Mouse (Mus musculus): ENCODE measurements at regions not wholly inside any gene's neighbourhood (a gene's known extent, or its start where the extent isn't known, plus 50 kb on each side); places are given as distances from the start of the nearest gene placed in this dataset.

DNA sequence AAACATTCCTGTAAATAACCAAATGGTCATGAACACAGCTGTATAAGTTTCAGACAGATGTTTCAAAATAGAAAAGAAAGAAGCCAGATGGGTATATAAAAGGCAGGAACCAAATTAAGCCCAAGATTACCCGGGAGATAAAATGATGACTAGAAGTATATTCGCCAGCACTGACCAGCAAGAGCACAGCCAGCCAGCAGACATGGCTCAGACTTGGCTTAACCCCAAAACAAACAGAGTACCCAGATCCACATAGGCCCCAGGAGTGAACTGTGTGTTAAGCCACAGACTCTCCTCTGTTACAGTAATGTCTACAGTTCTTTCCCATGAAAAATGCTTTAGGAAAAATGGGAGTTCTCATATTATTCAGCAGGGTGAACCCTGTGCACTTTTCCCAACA lies 123.2 kb downstream of the Atp6ap1l start:
- Histone ChIP-seq H3K27me3 (ENCODE audit: control insufficient read depth, insufficient read depth, low read length) (no peaks in the 10 kb centered on the region), H3K9me3 (replicated peaks; ENCODE audit: control insufficient read depth, low read length) (no peaks in the 10 kb centered on the region), H3K4me1 (ENCODE audit: control insufficient read depth, insufficient read depth) (no peaks in the 10 kb centered on the region), H3K4me3 (ENCODE audit: low read depth, low read length) (no peak overlapping the region), H3K9ac (replicated peaks; ENCODE audit: low read depth, low read length) (no peak overlapping the region), H3K27ac (ENCODE audit: low read depth) (no peak overlapping the region), H3K4me2 (ENCODE audit: low read depth, low read length) (no peak overlapping the region), H3K36me3 (replicated peaks; ENCODE audit: control insufficient read depth, insufficient read depth, low read length) (no peaks in the 10 kb centered on the region)
- no peak for DNase-seq (ENCODE audit: low spot score)
- no peak for TF ChIP-seq CTCF (IDR thresholded peaks at IDR 0.05; ENCODE audit: low read depth)
- no peak for TF ChIP-seq EP300 (IDR thresholded peaks at IDR 0.05; ENCODE audit: low read depth)
- no peak for ATAC-seq (ENCODE audit: insufficient read depth, low read depth)
- WGBS: 47% methylated on average over 2 of the region's 2 CpGs

DNA sequence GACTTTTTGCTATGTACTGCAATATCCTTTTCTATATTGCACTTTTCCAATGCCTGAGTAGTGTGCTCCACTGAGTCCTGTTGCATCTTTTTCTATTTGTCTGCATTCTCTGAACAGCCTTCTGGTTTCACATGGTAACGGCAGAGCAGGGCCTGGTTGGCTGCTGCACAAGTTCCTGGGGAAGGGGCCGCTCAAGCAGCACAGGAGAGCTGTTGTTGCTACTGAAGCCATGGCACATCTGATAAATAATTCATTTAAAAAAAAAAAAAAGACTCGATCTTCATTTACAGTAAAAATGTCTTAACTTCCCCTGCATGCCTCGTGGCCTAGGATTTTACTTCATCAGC lies 127.2 kb downstream of the Atp6ap1l start:
- H3K27ac ChIP-seq (ENCODE audit: low read depth): no peak overlapping the region
- H3K4me3 ChIP-seq (ENCODE audit: low read depth, low read length): no peak overlapping the region
- no peak overlapping the region for H3K9ac ChIP-seq (replicated peaks; ENCODE audit: low read depth, low read length)
- TF ChIP-seq CTCF (IDR thresholded peaks at IDR 0.05; ENCODE audit: low read depth) (no peak), EP300 (IDR thresholded peaks at IDR 0.05; ENCODE audit: low read depth) (no peak)
- H3K36me3 ChIP-seq (replicated peaks; ENCODE audit: control insufficient read depth, insufficient read depth, low read length): no peaks in the 10 kb centered on the region
- no peaks in the 10 kb centered on the region for H3K4me1 ChIP-seq (ENCODE audit: control insufficient read depth, insufficient read depth)
- H3K9me3 ChIP-seq (replicated peaks; ENCODE audit: control insufficient read depth, low read length): no peaks in the 10 kb centered on the region
- H3K4me2 ChIP-seq (ENCODE audit: low read depth, low read length): no peak overlapping the region
- H3K27me3 ChIP-seq (ENCODE audit: control insufficient read depth, insufficient read depth, low read length): no peaks in the 10 kb centered on the region
- ATAC-seq (ENCODE audit: insufficient read depth, low read depth) (no peak), DNase-seq (ENCODE audit: low spot score) (no peak)
- WGBS: 78% methylated on average over 4 of the region's 4 CpGs

DNA sequence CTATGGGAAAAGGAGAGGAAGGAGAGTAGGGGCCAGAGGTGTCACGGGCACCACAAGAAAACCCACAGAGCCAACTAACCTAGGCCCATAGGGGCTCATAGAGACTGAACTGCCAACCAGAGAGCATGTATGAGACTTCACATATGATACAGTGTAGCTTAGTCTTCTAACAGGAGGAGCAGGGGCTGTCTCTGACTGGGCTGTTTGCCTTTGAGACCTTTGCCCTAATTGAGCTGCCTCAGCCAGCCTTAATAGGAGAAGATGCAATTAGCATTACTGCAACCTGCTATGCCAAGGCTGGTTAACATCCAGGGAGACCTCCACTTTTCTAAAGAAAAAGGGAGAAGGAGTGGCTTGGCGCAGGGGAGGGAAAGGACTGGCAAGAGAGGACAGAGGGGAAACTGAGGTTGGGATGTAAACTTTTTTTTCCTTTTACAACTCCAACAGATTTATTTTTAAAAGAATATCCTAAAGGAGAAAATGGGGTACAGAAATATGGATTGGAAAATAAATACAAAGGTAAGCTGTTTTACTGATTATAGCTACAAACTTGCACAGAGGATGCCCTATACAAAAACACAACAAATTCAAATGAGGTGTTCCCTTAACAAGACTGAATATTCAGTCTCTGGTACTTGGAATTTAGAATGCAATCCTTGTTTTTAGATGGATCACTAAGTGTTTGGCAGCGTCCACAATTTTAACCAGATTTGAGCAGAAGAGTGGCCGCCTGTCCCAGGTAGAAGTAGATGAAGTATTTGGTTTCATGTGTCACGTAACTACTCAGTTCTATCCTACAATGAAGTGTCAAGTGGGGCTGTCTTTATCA lies 127.8 kb downstream of the Atp6ap1l start:
- Histone ChIP-seq H3K27ac (ENCODE audit: low read depth) (no peak overlapping the region), H3K9ac (replicated peaks; ENCODE audit: low read depth, low read length) (no peak overlapping the region), H3K9me3 (replicated peaks; ENCODE audit: control insufficient read depth, low read length) (no peaks in the 10 kb centered on the region), H3K4me3 (ENCODE audit: low read depth, low read length) (no peak overlapping the region), H3K4me2 (ENCODE audit: low read depth, low read length) (no peak overlapping the region), H3K4me1 (ENCODE audit: control insufficient read depth, insufficient read depth) (no peaks in the 10 kb centered on the region), H3K27me3 (ENCODE audit: control insufficient read depth, insufficient read depth, low read length) (no peaks in the 10 kb centered on the region), H3K36me3 (replicated peaks; ENCODE audit: control insufficient read depth, insufficient read depth, low read length) (no peaks in the 10 kb centered on the region)
- ATAC-seq (ENCODE audit: insufficient read depth, low read depth) (no peak), DNase-seq (ENCODE audit: low spot score) (no peak)
- WGBS: 88% methylated on average over 5 of the region's 5 CpGs
- TF ChIP-seq EP300 (IDR thresholded peaks at IDR 0.05; ENCODE audit: low read depth): no peak
- TF ChIP-seq CTCF (IDR thresholded peaks at IDR 0.05; ENCODE audit: low read depth): no peak

DNA sequence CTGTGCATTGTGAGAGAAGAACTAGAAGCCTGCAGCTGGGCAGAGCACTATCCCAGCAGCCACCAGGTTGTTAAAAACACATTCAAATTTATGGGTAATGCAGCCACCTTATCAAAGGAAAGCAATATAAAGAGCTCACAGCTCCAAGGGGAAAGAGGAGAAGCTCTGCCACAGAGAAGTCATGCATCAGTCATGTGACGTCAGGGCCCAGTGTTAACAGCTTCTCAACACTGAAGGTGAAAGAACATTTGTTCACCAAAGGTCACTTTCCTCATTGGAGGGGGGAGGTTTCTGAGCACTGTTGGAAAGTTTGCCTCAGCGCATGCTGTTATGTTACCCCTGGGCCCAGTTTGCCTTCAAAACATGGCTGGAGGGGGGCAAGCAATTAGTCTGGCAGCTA lies 143.0 kb downstream of the Atp6ap1l start:
- Histone ChIP-seq H3K36me3 (replicated peaks; ENCODE audit: control insufficient read depth, insufficient read depth, low read length) (no peaks in the 10 kb centered on the region), H3K27ac (ENCODE audit: low read depth) (no peak overlapping the region), H3K4me1 (ENCODE audit: control insufficient read depth, insufficient read depth) (no peaks in the 10 kb centered on the region), H3K9ac (replicated peaks; ENCODE audit: low read depth, low read length) (no peak overlapping the region), H3K4me3 (ENCODE audit: low read depth, low read length) (no peak overlapping the region), H3K4me2 (ENCODE audit: low read depth, low read length) (no peak overlapping the region), H3K27me3 (ENCODE audit: control insufficient read depth, insufficient read depth, low read length) (no peaks in the 10 kb centered on the region), H3K9me3 (replicated peaks; ENCODE audit: control insufficient read depth, low read length) (no peaks in the 10 kb centered on the region)
- 70% methylated on average over 2 of the region's 2 CpGs for WGBS
- ATAC-seq (ENCODE audit: insufficient read depth, low read depth) (no peak), DNase-seq (ENCODE audit: low spot score) (no peak)
- TF ChIP-seq CTCF (IDR thresholded peaks at IDR 0.05; ENCODE audit: low read depth) (no peak), EP300 (IDR thresholded peaks at IDR 0.05; ENCODE audit: low read depth) (no peak)

DNA sequence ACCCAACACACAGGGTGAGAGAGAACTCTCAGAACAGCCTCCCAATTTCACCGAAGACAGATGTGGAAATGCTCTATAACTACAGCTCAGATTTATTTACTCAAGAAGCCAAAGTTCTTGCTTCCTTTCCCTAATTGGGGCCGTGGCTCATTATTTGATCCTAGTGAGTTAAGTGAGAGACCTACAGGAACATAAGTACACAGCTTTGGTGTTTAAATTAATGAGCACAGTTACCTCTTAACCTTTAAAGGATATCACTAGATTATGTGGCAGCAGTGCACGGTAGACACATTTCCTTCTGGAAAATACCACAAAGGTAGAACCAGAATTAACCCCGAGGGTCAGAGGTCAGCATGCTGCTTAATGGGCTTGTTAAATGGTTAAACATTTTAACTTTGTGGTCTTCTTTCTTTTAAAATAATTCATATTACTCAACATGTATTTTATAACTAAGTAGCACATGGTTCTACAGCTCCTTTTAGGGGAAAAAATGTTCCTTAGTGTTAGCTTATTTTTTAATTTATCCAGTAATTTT lies 144.6 kb downstream of the Atp6ap1l start:
- Histone ChIP-seq H3K4me1 (ENCODE audit: control insufficient read depth, insufficient read depth) (no peaks in the 10 kb centered on the region), H3K27ac (ENCODE audit: low read depth) (no peak overlapping the region), H3K9ac (replicated peaks; ENCODE audit: low read depth, low read length) (no peak overlapping the region), H3K4me2 (ENCODE audit: low read depth, low read length) (no peak overlapping the region), H3K36me3 (replicated peaks; ENCODE audit: control insufficient read depth, insufficient read depth, low read length) (no peaks in the 10 kb centered on the region), H3K9me3 (replicated peaks; ENCODE audit: control insufficient read depth, low read length) (no peaks in the 10 kb centered on the region), H3K27me3 (ENCODE audit: control insufficient read depth, insufficient read depth, low read length) (no peaks in the 10 kb centered on the region), H3K4me3 (ENCODE audit: low read depth, low read length) (no peak overlapping the region)
- WGBS: 75% methylated on average over 4 of the region's 4 CpGs
- no peak for TF ChIP-seq EP300 (IDR thresholded peaks at IDR 0.05; ENCODE audit: low read depth)
- TF ChIP-seq CTCF (IDR thresholded peaks at IDR 0.05; ENCODE audit: low read depth): no peak
- DNase-seq (ENCODE audit: low spot score) (no peak), ATAC-seq (ENCODE audit: insufficient read depth, low read depth) (no peak)

DNA sequence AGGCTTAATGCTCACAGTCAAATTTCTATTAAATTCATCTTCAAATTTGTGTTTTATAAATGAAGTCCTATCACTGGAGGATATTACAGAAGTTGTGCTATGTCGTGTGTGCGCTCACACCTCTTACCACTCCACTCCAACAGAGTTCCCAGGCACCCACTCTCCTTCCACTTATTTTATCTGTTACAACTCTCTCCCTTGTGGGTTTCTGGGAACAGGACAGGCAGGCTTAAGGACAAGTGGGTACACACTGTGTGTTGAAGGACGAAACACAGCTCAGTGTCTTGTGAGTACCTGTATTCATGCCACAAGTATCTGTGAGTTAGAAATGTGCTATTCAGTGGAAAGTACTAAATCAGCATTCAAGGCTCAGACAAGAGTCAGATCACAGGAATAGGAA lies 150.7 kb downstream of the Atp6ap1l start:
- no peak overlapping the region for H3K4me3 ChIP-seq (ENCODE audit: low read depth, low read length)
- TF ChIP-seq CTCF (IDR thresholded peaks at IDR 0.05; ENCODE audit: low read depth) (no peak), EP300 (IDR thresholded peaks at IDR 0.05; ENCODE audit: low read depth) (no peak)
- ATAC-seq (ENCODE audit: insufficient read depth, low read depth): no peak
- H3K4me1 ChIP-seq (ENCODE audit: control insufficient read depth, insufficient read depth): 0 out of 2 replicates have a peak, but pooled peaks cover 2% of the 10 kb centered on the region
- no peak overlapping the region for H3K9ac ChIP-seq (replicated peaks; ENCODE audit: low read depth, low read length)
- no peaks in the 10 kb centered on the region for H3K36me3 ChIP-seq (replicated peaks; ENCODE audit: control insufficient read depth, insufficient read depth, low read length)
- H3K4me2 ChIP-seq (ENCODE audit: low read depth, low read length): no peak overlapping the region
- no peak for DNase-seq (ENCODE audit: low spot score)
- no peaks in the 10 kb centered on the region for H3K27me3 ChIP-seq (ENCODE audit: control insufficient read depth, insufficient read depth, low read length)
- H3K9me3 ChIP-seq (replicated peaks; ENCODE audit: control insufficient read depth, low read length): no peaks in the 10 kb centered on the region
- no peak overlapping the region for H3K27ac ChIP-seq (ENCODE audit: low read depth)
- 40% methylated on average over 3 of the region's 3 CpGs for WGBS

Measured in heart, postnatal 0 days (tissue).